Mouse (Mus musculus): Measurements from ENCODE around the gene Rimklb. TPM values are rescaled to one million over a fixed set of nuclear protein-coding genes. Genes with fewer than 3 reads are reported as not detected.

The Rimklb gene
- polyA plus RNA-seq, 1 experiment = not detected

DNA sequence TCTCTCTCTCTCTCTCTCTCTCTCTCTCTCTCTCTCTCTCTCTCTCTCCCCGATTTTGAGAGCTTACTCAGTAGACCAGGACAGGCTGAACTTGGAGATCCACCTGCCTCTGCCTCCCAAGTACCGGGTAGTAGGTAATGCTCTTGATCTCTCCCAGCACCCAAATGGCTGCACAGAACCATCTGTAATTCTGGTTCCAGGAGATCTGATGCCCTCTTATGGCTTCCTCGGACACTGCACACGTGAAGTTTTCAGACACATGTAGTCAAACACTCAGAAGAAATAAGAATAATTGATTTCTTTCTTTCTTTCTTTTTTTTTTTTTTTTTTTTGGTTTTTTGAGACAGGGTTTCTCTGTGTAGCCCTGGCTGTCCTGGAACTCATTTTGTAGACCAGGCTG lies 59.3 kb downstream of the Rimklb start:
- TF ChIP-seq CTCF (IDR thresholded peaks at IDR 0.05; ENCODE audit: extremely low read depth, insufficient read depth, insufficient read length, insufficient replicate concordance) (no peak), POLR2A (IDR thresholded peaks at IDR 0.05; ENCODE audit: low read depth, low read length) (no peak)
- H3K4me1 ChIP-seq (ENCODE audit: control insufficient read depth, insufficient read depth, insufficient read length) = no peaks in the 10 kb centered on the region
- no peaks in the 10 kb centered on the region for H3K36me3 ChIP-seq (ENCODE audit: control insufficient read depth, insufficient read depth, low read length)
- no peak overlapping the region for H3K27ac ChIP-seq (ENCODE audit: insufficient read depth, low read length)
- H3K27me3 ChIP-seq (ENCODE audit: control insufficient read depth, insufficient read depth, low read length) = no peaks in the 10 kb centered on the region; the same call in 1 of the 2 replicates
- WGBS = 83% methylated on average over 4 of the region's 4 CpGs
- H3K4me3 ChIP-seq (ENCODE audit: extremely low read depth, insufficient read depth, insufficient read length) = no peak overlapping the region
- DNase-seq (ENCODE audit: low read depth in 1 of 2, low spot score in 2 of 2) = no peak

DNA sequence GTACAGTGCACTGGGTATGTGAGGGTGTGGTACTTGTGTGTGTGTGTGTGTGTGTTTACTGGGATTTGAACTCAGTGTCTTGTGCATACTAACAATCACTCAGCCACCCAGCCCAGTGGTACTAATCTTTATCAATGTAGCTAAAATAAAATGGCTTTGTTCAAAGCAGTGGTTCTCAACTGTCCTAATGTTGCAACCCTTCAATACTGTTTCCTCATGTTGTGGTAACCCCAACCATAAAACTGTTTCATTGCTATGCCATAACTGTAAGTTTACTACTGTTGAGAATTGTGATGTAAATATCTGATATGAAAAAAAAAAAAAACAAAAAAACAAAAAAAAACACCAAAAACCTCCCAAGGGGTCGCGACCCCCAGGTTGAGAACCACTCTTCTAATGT lies 63.3 kb downstream of the Rimklb start:
- Histone ChIP-seq H3K27ac (ENCODE audit: insufficient read depth, low read length) (no peak overlapping the region), H3K4me3 (ENCODE audit: extremely low read depth, insufficient read depth, insufficient read length) (no peak overlapping the region), H3K27me3 (ENCODE audit: control insufficient read depth, insufficient read depth, low read length) (no peaks in the 10 kb centered on the region; the same call in 1 of the 2 replicates), H3K4me1 (ENCODE audit: control insufficient read depth, insufficient read depth, insufficient read length) (no peaks in the 10 kb centered on the region), H3K36me3 (ENCODE audit: control insufficient read depth, insufficient read depth, low read length) (no peaks in the 10 kb centered on the region)
- no peak for DNase-seq (ENCODE audit: low read depth in 1 of 2, low spot score in 2 of 2)
- TF ChIP-seq POLR2A (IDR thresholded peaks at IDR 0.05; ENCODE audit: low read depth, low read length) (no peak), CTCF (IDR thresholded peaks at IDR 0.05; ENCODE audit: extremely low read depth, insufficient read depth, insufficient read length, insufficient replicate concordance) (no peak)
- 96% methylated on average over 2 of the region's 2 CpGs for WGBS

- no peaks in the 10 kb centered on the region for H3K36me3 ChIP-seq (ENCODE audit: control insufficient read depth, insufficient read depth, low read length)
- WGBS = 86% methylated on average over 7 of the region's 7 CpGs
- H3K4me1 ChIP-seq (ENCODE audit: control insufficient read depth, insufficient read depth, insufficient read length) = no peaks in the 10 kb centered on the region
- no peak for TF ChIP-seq POLR2A (IDR thresholded peaks at IDR 0.05; ENCODE audit: low read depth, low read length)
- TF ChIP-seq CTCF (IDR thresholded peaks at IDR 0.05; ENCODE audit: extremely low read depth, insufficient read depth, insufficient read length, insufficient replicate concordance) = no peak
- no peak overlapping the region for H3K4me3 ChIP-seq (ENCODE audit: extremely low read depth, insufficient read depth, insufficient read length)
- no peak for DNase-seq (ENCODE audit: low read depth in 1 of 2, low spot score in 2 of 2)
- no peaks in the 10 kb centered on the region for H3K27me3 ChIP-seq (ENCODE audit: control insufficient read depth, insufficient read depth, low read length)
- no peak overlapping the region for H3K27ac ChIP-seq (ENCODE audit: insufficient read depth, low read length)
These were observed 71.1 kb downstream of the Rimklb start for GRCm38 (mm10) chr6:122427456-122427855.

DNA sequence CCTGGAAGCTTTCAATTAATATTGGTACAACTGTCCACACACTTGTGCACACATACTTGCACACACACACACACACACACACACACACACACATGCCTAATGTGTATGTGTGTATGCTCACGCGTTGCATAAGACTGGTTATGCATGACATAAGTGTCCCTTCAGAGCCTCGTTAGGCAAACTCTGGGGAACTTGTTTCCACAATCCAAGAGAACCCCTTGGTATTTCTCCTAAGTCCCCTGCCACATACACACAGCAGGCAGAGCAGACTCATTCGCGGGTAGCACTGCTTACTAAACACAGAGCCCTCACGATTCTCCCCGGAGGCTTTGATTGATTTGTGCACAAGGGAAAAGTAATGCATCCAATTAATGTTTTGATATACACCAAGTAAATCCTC lies 81.5 kb downstream of the Rimklb start:
- H3K36me3 ChIP-seq (ENCODE audit: control insufficient read depth, insufficient read depth, low read length) = no peaks in the 10 kb centered on the region
- no peak overlapping the region for H3K4me3 ChIP-seq (ENCODE audit: extremely low read depth, insufficient read depth, insufficient read length)
- H3K4me1 ChIP-seq (ENCODE audit: control insufficient read depth, insufficient read depth, insufficient read length) = no peaks in the 10 kb centered on the region
- TF ChIP-seq CTCF (IDR thresholded peaks at IDR 0.05; ENCODE audit: extremely low read depth, insufficient read depth, insufficient read length, insufficient replicate concordance) (no peak), POLR2A (IDR thresholded peaks at IDR 0.05; ENCODE audit: low read depth, low read length) (no peak)
- no peak overlapping the region for H3K27ac ChIP-seq (ENCODE audit: insufficient read depth, low read length)
- no peaks in the 10 kb centered on the region for H3K27me3 ChIP-seq (ENCODE audit: control insufficient read depth, insufficient read depth, low read length)
- WGBS = 84% methylated on average over 7 of the region's 7 CpGs
- DNase-seq (ENCODE audit: low read depth in 1 of 2, low spot score in 2 of 2) = no peak

- no peak overlapping the region for H3K4me3 ChIP-seq (ENCODE audit: extremely low read depth, insufficient read depth, insufficient read length)
- H3K4me1 ChIP-seq (ENCODE audit: control insufficient read depth, insufficient read depth, insufficient read length) = no peaks in the 10 kb centered on the region
- no peaks in the 10 kb centered on the region for H3K36me3 ChIP-seq (ENCODE audit: control insufficient read depth, insufficient read depth, low read length)
- H3K27me3 ChIP-seq (ENCODE audit: control insufficient read depth, insufficient read depth, low read length) = no peaks in the 10 kb centered on the region
- TF ChIP-seq POLR2A (IDR thresholded peaks at IDR 0.05; ENCODE audit: low read depth, low read length) (no peak), CTCF (IDR thresholded peaks at IDR 0.05; ENCODE audit: extremely low read depth, insufficient read depth, insufficient read length, insufficient replicate concordance) (no peak)
- WGBS = 65% methylated on average over 4 of the region's 4 CpGs
- H3K27ac ChIP-seq (ENCODE audit: insufficient read depth, low read length) = no peak overlapping the region
- DNase-seq (ENCODE audit: low read depth in 1 of 2, low spot score in 2 of 2) = no peak
These were observed 82.2 kb downstream of the Rimklb start for GRCm38 (mm10) chr6:122416347-122416746.

GRCm38 (mm10) chr6:122411281-122411680 lies 87.3 kb downstream of the Rimklb start:
- WGBS = 93% methylated on average over 8 of the region's 8 CpGs
- no peak overlapping the region for H3K4me3 ChIP-seq (ENCODE audit: extremely low read depth, insufficient read depth, insufficient read length)
- TF ChIP-seq POLR2A (IDR thresholded peaks at IDR 0.05; ENCODE audit: low read depth, low read length) = no peak
- no peak for TF ChIP-seq CTCF (IDR thresholded peaks at IDR 0.05; ENCODE audit: extremely low read depth, insufficient read depth, insufficient read length, insufficient replicate concordance)
- no peaks in the 10 kb centered on the region for H3K27me3 ChIP-seq (ENCODE audit: control insufficient read depth, insufficient read depth, low read length)
- H3K27ac ChIP-seq (ENCODE audit: insufficient read depth, low read length) = no peak overlapping the region
- DNase-seq (ENCODE audit: low read depth in 1 of 2, low spot score in 2 of 2) = no peak
- H3K4me1 ChIP-seq (ENCODE audit: control insufficient read depth, insufficient read depth, insufficient read length) = no peaks in the 10 kb centered on the region
- H3K36me3 ChIP-seq (ENCODE audit: control insufficient read depth, insufficient read depth, low read length) = no peaks in the 10 kb centered on the region

GRCm38 (mm10) chr6:122402240-122402639 lies 96.3 kb downstream of the Rimklb start:
- no peak overlapping the region for H3K27ac ChIP-seq (ENCODE audit: insufficient read depth, low read length)
- TF ChIP-seq CTCF (IDR thresholded peaks at IDR 0.05; ENCODE audit: extremely low read depth, insufficient read depth, insufficient read length, insufficient replicate concordance) = peak; percentile 20; the same call in 1 of the 2 replicates
- TF ChIP-seq POLR2A (IDR thresholded peaks at IDR 0.05; ENCODE audit: low read depth, low read length) = no peak
- no peak overlapping the region for H3K4me3 ChIP-seq (ENCODE audit: extremely low read depth, insufficient read depth, insufficient read length)
- DNase-seq (ENCODE audit: low read depth in 1 of 2, low spot score in 2 of 2) = no peak
- WGBS = 14% methylated on average over 3 of the region's 3 CpGs
- H3K4me1 ChIP-seq (ENCODE audit: control insufficient read depth, insufficient read depth, insufficient read length) = no peaks in the 10 kb centered on the region
- no peaks in the 10 kb centered on the region for H3K27me3 ChIP-seq (ENCODE audit: control insufficient read depth, insufficient read depth, low read length)
- no peaks in the 10 kb centered on the region for H3K36me3 ChIP-seq (ENCODE audit: control insufficient read depth, insufficient read depth, low read length)

All from spleen, adult 2 months (tissue).